In the genomic region with DNA sequence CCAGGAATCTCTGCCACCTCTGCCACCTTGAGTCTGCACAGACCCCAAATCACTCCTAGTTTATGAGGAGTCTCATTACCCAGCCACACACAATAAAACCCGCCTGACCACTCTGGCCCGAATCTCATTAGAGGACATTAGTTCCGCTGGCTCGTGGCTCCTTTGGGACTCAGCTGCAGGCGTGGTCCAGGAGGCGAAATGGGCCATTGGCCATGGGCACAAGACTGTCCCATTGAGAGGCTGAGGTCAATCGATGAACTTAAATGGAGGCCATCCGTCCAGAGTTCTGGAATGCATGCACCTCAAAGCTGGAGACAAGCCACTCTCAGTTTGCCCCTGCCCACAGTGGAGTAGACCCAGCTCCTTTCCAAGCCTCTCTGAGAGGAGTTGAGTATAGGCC, we compare ENCODE assay signal across 23 mouse cellular contexts. TPM values are rescaled to one million over a fixed set of nuclear protein-coding genes. Genes with fewer than 3 reads are reported as not detected.
DNase-seq lines count a peak whose midpoint lies in the region; ATAC-seq lines count a peak whose summit lies in the region.
"Had no signal": no experiment of that assay in that cellular context is flagged by ENCODE, and none has a peak within 500 bp of the region (broad histone marks: within the 10 kb centered on the region; RNA-seq: fewer than 3 reads in every experiment).

No protein-coding gene starts in this region.

- H3K9ac ChIP-seq in hindbrain, embryonic 11.5 days (ENCODE audit: low read depth, low read length): no peak overlapping the region
- H3K9ac ChIP-seq in hindbrain, embryonic 13.5 days: no peak overlapping the region; the same call in 1 of the 2 replicates
- H3K9ac ChIP-seq in hindbrain, embryonic 14.5 days: no peak overlapping the region
- no peak overlapping the region for H3K9ac ChIP-seq in midbrain, embryonic 14.5 days (replicated peaks; ENCODE audit: low read length)
- H3K9ac ChIP-seq: embryonic facial prominence, embryonic 13.5 days; embryonic facial prominence, embryonic 15.5 days; forebrain, embryonic 13.5 days; forebrain, embryonic 15.5 days had no signal

- H3K27me3 ChIP-seq in hindbrain, embryonic 10.5 days (ENCODE audit: insufficient read depth, poor library complexity, severe bottlenecking): peaks cover 19% of the 10 kb centered on the region
- H3K27me3 ChIP-seq in hindbrain, embryonic 11.5 days (ENCODE audit: control insufficient read depth, insufficient read depth, low read length): 0 out of 2 replicates have a peak, but pooled peaks cover 2% of the 10 kb centered on the region
- 0 out of 2 replicates have a peak, but pooled peaks cover 2% of the 10 kb centered on the region for H3K27me3 ChIP-seq in hindbrain, embryonic 13.5 days
- no peaks in the 10 kb centered on the region for H3K27me3 ChIP-seq in hindbrain, embryonic 14.5 days (ENCODE audit: control insufficient read depth, insufficient read depth, low read length)
- H3K27me3 ChIP-seq in midbrain, embryonic 10.5 days (ENCODE audit: low read depth, poor library complexity, severe bottlenecking): peaks cover 16% of the 10 kb centered on the region; the same call in 1 of the 2 replicates
- no peaks in the 10 kb centered on the region for H3K27me3 ChIP-seq in midbrain, embryonic 14.5 days (ENCODE audit: control insufficient read depth, insufficient read depth, low read length)
- H3K27me3 ChIP-seq: embryonic facial prominence, embryonic 15.5 days; forebrain, embryonic 13.5 days; forebrain, embryonic 15.5 days; Patski had no signal

- H3K27ac ChIP-seq in hindbrain, embryonic 10.5 days: peak overlapping the region; percentile 71
- H3K27ac ChIP-seq in hindbrain, embryonic 11.5 days (ENCODE audit: low read depth, low read length): no peak overlapping the region
- H3K27ac ChIP-seq in hindbrain, embryonic 13.5 days: peak overlapping the region; percentile 58; the same call in 1 of the 2 replicates
- H3K27ac ChIP-seq in hindbrain, embryonic 14.5 days: no peak overlapping the region
- H3K27ac ChIP-seq in midbrain, embryonic 10.5 days (replicated peaks): peak overlapping the region; percentile 56; the same call in 1 of the 2 replicates
- no peak overlapping the region for H3K27ac ChIP-seq in midbrain, embryonic 14.5 days (replicated peaks; ENCODE audit: low read depth, low read length)
- H3K27ac ChIP-seq: embryonic facial prominence, embryonic 13.5 days; embryonic facial prominence, embryonic 15.5 days; forebrain, embryonic 13.5 days; forebrain, embryonic 15.5 days had no signal

- no peak overlapping the region for H3K4me3 ChIP-seq in hindbrain, embryonic 10.5 days
- no peak overlapping the region for H3K4me3 ChIP-seq in hindbrain, embryonic 11.5 days (ENCODE audit: low read depth, low read length)
- no peak overlapping the region for H3K4me3 ChIP-seq in hindbrain, embryonic 13.5 days
- H3K4me3 ChIP-seq in hindbrain, embryonic 14.5 days (replicated peaks; ENCODE audit: low read length): no peak overlapping the region
- H3K4me3 ChIP-seq in midbrain, embryonic 10.5 days: no peak overlapping the region
- H3K4me3 ChIP-seq in midbrain, embryonic 14.5 days (replicated peaks; ENCODE audit: low read depth, low read length): no peak overlapping the region
- H3K4me3 ChIP-seq: embryonic facial prominence, embryonic 13.5 days; embryonic facial prominence, embryonic 15.5 days; erythroblast, embryonic 14.5 days; forebrain, embryonic 13.5 days; forebrain, embryonic 15.5 days had no signal

- no peak overlapping the region for H3K4me2 ChIP-seq in hindbrain, embryonic 11.5 days (replicated peaks; ENCODE audit: low read depth, low read length)
- no peak overlapping the region for H3K4me2 ChIP-seq in hindbrain, embryonic 13.5 days
- no peak overlapping the region for H3K4me2 ChIP-seq in hindbrain, embryonic 14.5 days (replicated peaks)
- no peak overlapping the region for H3K4me2 ChIP-seq in midbrain, embryonic 14.5 days (ENCODE audit: low read length)
- H3K4me2 ChIP-seq: embryonic facial prominence, embryonic 13.5 days; embryonic facial prominence, embryonic 15.5 days; forebrain, embryonic 13.5 days; forebrain, embryonic 15.5 days had no signal

- H3K9me3 ChIP-seq in hindbrain, embryonic 10.5 days: no peaks in the 10 kb centered on the region
- H3K9me3 ChIP-seq in hindbrain, embryonic 11.5 days (ENCODE audit: control insufficient read depth, low read length): no peaks in the 10 kb centered on the region
- no peaks in the 10 kb centered on the region for H3K9me3 ChIP-seq in hindbrain, embryonic 13.5 days
- H3K9me3 ChIP-seq in hindbrain, embryonic 14.5 days (ENCODE audit: control insufficient read depth, low read length): no peaks in the 10 kb centered on the region
- H3K9me3 ChIP-seq in midbrain, embryonic 10.5 days (replicated peaks): no peaks in the 10 kb centered on the region
- H3K9me3 ChIP-seq in midbrain, embryonic 14.5 days (ENCODE audit: control insufficient read depth, low read length): no peaks in the 10 kb centered on the region
- H3K9me3 ChIP-seq: embryonic facial prominence, embryonic 13.5 days; embryonic facial prominence, embryonic 15.5 days; forebrain, embryonic 13.5 days; forebrain, embryonic 15.5 days had no signal

- H3K4me1 ChIP-seq in hindbrain, embryonic 10.5 days (replicated peaks): peaks cover 99% of the 10 kb centered on the region
- peaks cover 27% of the 10 kb centered on the region for H3K4me1 ChIP-seq in hindbrain, embryonic 11.5 days (replicated peaks; ENCODE audit: control insufficient read depth, insufficient read depth, low read length)
- H3K4me1 ChIP-seq in hindbrain, embryonic 13.5 days (replicated peaks): peaks cover 99% of the 10 kb centered on the region
- H3K4me1 ChIP-seq in hindbrain, embryonic 14.5 days (replicated peaks; ENCODE audit: control insufficient read depth, insufficient read depth, low read length): peaks cover 77% of the 10 kb centered on the region
- H3K4me1 ChIP-seq in midbrain, embryonic 10.5 days: peaks cover 81% of the 10 kb centered on the region
- peaks cover 61% of the 10 kb centered on the region for H3K4me1 ChIP-seq in midbrain, embryonic 14.5 days (ENCODE audit: control insufficient read depth, insufficient read depth, low read length)

- no peak for ATAC-seq in hindbrain, embryonic 11.5 days (ENCODE audit: low FRiP score)
- ATAC-seq in hindbrain, embryonic 13.5 days (ENCODE audit: low FRiP score): no peak
- ATAC-seq in hindbrain, embryonic 14.5 days (ENCODE audit: low FRiP score): no peak
- ATAC-seq in midbrain, embryonic 14.5 days (ENCODE audit: low FRiP score, low TSS enrichment): no peak
- ATAC-seq: activated CD4-positive, CD25-positive, alpha-beta regulatory T cell, adult 4 months; forebrain, embryonic 13.5 days; forebrain, embryonic 15.5 days; Patski had no signal

- peaks cover 27% of the 10 kb centered on the region; the same call in 1 of the 2 replicates for H3K36me3 ChIP-seq in hindbrain, embryonic 10.5 days
- no peaks in the 10 kb centered on the region for H3K36me3 ChIP-seq in hindbrain, embryonic 11.5 days (ENCODE audit: control insufficient read depth, insufficient read depth, low read length)
- H3K36me3 ChIP-seq in hindbrain, embryonic 13.5 days: no peaks in the 10 kb centered on the region; the same call in 1 of the 2 replicates
- no peaks in the 10 kb centered on the region for H3K36me3 ChIP-seq in hindbrain, embryonic 14.5 days (replicated peaks; ENCODE audit: control insufficient read depth, insufficient read depth)
- peaks cover 40% of the 10 kb centered on the region for H3K36me3 ChIP-seq in midbrain, embryonic 10.5 days
- no peaks in the 10 kb centered on the region for H3K36me3 ChIP-seq in midbrain, embryonic 14.5 days (ENCODE audit: control insufficient read depth, insufficient read depth, low read length)
- H3K36me3 ChIP-seq: embryonic facial prominence, embryonic 15.5 days; forebrain, embryonic 15.5 days had no signal

- 50% methylated on average over 8 of the region's 8 CpGs for WGBS in hindbrain, embryonic 10.5 days
- WGBS in hindbrain, embryonic 11.5 days: 49% methylated on average over 8 of the region's 8 CpGs
- WGBS in hindbrain, embryonic 13.5 days: 43% methylated on average over 8 of the region's 8 CpGs
- WGBS in hindbrain, embryonic 14.5 days: 29% methylated on average over 8 of the region's 8 CpGs
- 72% methylated on average over 8 of the region's 8 CpGs for WGBS in midbrain, embryonic 10.5 days
- 34% methylated on average over 8 of the region's 8 CpGs for WGBS in midbrain, embryonic 14.5 days

- no peak for DNase-seq in hindbrain, embryonic 10.5 days (ENCODE audit: low spot score)
- no peak for DNase-seq in hindbrain, embryonic 11.5 days (ENCODE audit: low spot score)
- no peak for DNase-seq in hindbrain, embryonic 14.5 days (ENCODE audit: low spot score)
- DNase-seq in midbrain, embryonic 10.5 days (ENCODE audit: low spot score): no peak
- DNase-seq in midbrain, embryonic 14.5 days: no peak
- no peak for DNase-seq in adrenal gland, adult 8-10 months
- DNase-seq: adrenal gland, postnatal 10 days; adrenal gland, postnatal 25 days; cerebellum, adult 11 months; cerebellum, adult 18-20 months; cerebellum, adult 8-10 months; cerebellum, adult 9-11 months; cerebellum, postnatal 14 days; cerebellum, postnatal 36 days; embryo, embryonic 11 days had no signal

RNA-seq across cellular contexts. Expression of a gene that starts 7.3 kb away (rescaled TPM):
- 6.6 and 7.2 TPM in 2 replicates for polyA plus RNA-seq in hindbrain, embryonic 10.5 days (2016; fragmentation: Nextera tagmentation; extraction: Ambion mirVana)
- 8.5 and 10.9 TPM in 2 replicates for polyA plus RNA-seq in hindbrain, embryonic 11.5 days (2014; fragmentation: Nextera tagmentation; extraction: Ambion mirVana)
- polyA plus RNA-seq in hindbrain, embryonic 13.5 days (2015; fragmentation: Nextera tagmentation; extraction: Ambion mirVana): 13.6 and 13.8 TPM in 2 replicates
- polyA plus RNA-seq in hindbrain, embryonic 14.5 days (2014; fragmentation: Nextera tagmentation; extraction: Ambion mirVana): 18.0 and 18.9 TPM in 2 replicates
- polyA plus RNA-seq in midbrain, embryonic 10.5 days (2016; fragmentation: Nextera tagmentation; extraction: Ambion mirVana): 6.9 and 7.3 TPM in 2 replicates
- 16.7 and 21.0 TPM in 2 replicates for polyA plus RNA-seq in midbrain, embryonic 14.5 days (2014; fragmentation: Nextera tagmentation; extraction: Ambion mirVana)
- 10 to 100 TPM; 39.3 to 61.3 (median 50.2) TPM for total RNA-seq in adrenal gland, adult 8-10 months (2022)

Comparison
In these comparisons a context has a peak if more than half of its experiments do, and no peak if none do; other contexts are left out.
1. H3K27ac ChIP-seq: peak in hindbrain, embryonic 10.5 days (single experiment), hindbrain, embryonic 13.5 days (single experiment) and midbrain, embryonic 10.5 days (single experiment); none in hindbrain, embryonic 11.5 days (single experiment), hindbrain, embryonic 14.5 days (single experiment) and midbrain, embryonic 14.5 days (single experiment).